Mouse (Mus musculus): ENCODE data around the gene Lhfp.

Lhfp gene

GRCm38 (mm10) chr3:53310093-53310492 is 268.8 kb downstream of the Lhfp start:
- DNase-seq (ENCODE audit: low read depth in 2 of 2, low spot score in 2 of 2), result no peak

GRCm38 (mm10) chr3:53310615-53311014 is 269.3 kb downstream of the Lhfp start:
- DNase-seq (ENCODE audit: low read depth in 2 of 2, low spot score in 2 of 2), result no peak
